Mouse (Mus musculus): ENCODE data around the gene Auts2.

Gene Auts2

DNA sequence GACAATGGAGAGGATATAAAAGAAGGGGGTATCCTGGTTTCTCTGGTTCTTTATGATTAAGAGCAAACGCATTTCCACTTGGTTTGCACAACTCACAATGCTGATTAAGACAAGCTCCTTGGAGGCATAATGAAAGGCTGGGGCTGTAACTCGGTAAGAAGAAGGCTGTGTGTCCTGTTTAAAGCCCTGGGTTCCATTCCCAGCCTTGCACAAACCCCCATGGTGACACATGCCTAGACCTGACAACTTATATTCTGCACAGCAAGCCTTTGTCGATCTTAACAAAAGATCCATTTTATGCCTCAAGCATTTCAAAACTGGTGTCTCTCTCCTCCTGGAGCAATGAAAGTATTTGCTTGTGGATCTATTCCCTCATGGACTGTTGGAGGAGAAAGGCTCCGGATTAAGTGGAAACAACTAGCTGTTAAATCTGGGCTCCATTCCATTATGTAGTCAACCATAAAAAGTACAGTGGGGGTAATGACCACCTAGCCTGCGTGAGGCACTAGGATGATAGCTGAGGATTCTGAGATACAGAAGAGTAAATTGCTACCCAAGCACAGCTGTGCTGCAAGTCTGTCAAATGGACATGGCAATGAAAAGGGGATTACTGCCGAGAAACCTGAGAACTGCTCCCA is 218.8 kb downstream of the Auts2 start:
- no peak for DNase-seq (ENCODE audit: low read depth, low spot score)

DNA sequence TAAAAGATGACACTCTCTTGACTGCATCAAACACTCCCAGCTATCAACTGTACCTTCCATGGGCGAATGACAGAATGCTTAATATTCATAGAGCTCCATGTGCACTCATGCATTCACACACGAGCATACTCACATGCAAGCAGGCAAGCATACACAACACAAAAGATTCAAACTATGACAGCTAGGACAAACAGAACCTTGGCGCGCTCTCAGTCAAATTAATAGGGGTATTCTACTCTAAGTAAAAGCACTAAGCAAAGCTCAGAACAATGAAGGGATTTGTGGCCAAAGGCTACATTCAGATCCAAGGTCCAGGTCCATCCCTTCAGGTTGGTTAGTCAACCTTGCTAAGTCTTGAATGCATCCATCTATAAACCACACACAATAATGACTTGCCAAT is 219.5 kb downstream of the Auts2 start:
- DNase-seq (ENCODE audit: low read depth, low spot score), result no peak

DNA sequence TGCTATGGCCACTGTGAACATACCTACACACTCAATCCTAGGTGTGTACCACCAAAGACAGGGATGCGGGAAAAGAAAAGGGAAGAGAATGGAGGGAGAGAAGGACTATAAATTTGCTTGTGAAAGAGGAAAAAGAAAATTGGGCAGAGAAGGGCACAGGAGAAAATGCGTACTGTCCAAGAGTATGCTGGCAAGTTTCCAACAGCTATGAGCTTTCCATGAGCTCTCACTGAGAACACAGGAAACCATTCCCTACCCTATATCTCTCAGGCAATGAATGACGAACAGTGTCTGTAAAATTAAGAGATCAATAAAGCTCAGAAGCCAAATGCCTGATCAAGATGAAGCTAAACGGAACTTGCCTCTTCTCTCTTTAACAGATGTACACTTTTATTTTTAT is 220.2 kb downstream of the Auts2 start:
- DNase-seq (ENCODE audit: low read depth, low spot score), result no peak

DNA sequence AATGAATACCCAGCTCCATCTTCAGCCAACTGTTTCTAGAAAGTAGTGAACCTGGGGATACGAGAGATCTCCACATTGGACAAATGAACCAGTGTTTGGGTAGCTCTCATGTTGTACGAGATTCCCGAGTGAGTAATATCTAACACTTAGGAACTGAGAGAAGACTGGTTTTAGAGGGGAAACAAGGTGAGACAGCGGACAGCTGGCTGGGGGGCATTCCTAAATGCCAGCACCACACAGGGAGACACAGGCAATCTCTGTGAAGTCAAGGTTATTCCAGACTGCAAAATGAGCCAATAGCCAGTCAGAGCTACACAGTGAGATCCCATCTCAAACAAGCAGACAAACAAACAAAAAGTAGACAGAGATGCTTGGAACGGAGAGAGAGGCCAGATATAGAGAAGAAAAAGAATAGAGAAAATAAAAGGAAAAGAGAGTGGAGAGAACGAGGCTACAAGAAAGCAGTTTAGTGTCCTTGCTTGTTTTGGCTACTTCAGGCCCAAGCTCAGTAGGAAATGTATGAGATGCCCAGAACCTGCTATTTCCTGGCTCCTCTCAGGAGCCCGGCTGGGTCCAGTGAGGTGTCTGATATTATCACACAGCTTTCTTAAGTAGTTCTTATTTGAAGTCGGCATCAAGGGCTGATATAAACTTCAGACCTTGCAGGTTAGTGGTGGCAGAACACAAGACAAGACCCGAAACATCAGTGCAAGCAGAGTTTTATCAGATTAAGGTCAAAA is 224.9 kb downstream of the Auts2 start:
- no peak for DNase-seq (ENCODE audit: low read depth, low spot score)

DNA sequence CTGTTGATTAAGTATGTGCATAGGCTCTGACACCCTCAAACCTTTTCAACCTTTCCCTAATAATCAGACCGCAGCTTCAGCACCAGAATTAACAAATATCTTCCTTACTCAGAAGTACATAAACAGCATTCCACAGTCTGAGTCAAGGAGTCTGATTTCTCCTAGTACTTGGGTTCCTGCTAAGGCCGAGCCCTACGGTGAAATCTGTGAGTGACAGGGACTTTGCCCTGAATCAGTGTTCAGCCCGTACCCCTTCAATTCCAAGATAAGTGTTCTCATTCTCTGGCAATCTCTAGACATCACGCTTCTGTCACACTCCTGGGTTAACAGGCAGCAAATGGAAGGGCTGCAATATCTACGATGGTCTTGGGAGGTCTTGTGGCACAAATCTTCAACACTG is 226.2 kb downstream of the Auts2 start:
- no peak for DNase-seq (ENCODE audit: low read depth, low spot score)

DNA sequence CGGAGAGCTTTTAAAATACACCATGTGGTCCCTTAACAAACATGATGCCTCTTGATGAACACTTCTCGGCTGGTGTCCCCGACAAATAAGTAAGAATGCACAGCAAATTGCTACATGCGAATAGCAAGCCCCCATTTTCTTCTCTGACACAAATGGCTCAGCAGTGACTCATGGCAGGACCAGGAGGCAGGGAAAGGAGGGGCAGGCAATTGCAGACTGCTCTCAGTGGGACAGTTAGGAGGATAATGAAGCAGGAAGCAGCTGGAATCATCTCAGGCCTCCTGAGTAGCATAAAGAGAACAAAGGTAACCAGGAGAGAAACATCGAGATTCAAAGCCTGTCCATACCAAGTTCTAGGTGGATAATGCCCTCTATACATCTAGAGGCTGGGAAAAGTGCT is 228.8 kb downstream of the Auts2 start:
- no peak for DNase-seq (ENCODE audit: low read depth, low spot score)

DNA sequence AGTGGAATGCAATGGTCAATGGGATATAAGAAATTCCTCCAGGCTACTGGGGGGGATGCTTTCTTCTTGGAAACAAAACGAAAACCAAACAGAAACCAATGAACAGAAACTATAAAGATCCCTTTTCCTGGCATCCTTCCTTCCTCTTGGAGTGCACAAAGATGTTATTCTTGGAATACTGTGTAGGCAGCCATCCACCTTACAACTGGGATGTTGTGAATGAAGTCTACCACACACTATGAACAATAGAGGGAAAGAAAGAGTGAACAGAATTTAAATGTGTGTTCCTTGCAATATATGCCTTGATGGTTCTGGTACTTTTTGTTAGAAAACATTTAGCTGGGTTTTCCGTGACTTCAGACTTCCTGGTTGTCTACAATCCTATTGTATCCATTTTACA is 236.1 kb downstream of the Auts2 start:
- no peak for DNase-seq (ENCODE audit: low read depth, low spot score)

DNA sequence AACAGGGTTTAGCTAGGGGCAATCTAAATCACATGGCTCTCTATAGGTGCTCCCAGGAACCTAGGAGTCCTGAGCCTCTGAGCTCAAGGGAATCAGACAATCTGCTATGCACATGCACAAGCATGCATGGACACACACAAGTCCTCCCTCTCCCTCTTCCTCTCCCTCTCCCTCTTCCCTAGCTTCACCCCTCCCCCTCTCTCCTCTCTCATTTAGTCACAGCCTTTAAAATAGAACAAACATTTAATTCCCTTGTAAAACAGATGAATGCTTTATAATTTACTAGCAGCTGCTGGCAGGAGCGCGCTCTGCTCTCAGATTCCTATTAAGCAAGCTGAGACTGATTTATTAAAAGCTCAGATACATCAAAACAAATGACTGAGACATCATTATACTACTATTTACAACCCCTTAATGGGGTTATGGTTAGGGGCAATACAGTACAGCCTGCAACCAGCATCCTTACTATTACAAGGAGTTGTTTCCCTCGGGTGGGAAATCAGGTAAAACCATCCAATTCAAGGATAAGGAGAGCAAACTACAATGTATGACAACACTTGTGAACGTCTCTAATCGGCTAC is 237.7 kb downstream of the Auts2 start:
- DNase-seq (ENCODE audit: low read depth, low spot score), result no peak

DNA sequence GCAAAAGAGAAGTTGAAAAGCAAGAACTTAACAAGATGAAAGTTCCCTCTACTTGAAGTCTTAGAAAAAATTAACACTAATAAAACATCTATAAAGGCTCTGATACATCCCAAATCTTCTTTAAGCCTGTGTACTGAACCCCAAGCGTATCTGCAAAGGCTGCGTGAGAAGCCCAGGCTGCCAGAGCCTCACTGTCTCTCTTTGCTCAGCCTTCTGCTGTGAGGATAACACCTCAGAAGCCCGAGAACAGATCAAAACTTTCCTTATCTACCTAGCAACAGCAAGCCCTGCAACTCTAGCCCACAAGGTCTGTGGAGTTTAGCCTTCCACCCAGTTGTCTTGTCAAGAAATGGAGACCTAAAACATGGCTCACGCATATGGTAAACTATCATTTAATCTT is 240.4 kb downstream of the Auts2 start:
- no peak for DNase-seq (ENCODE audit: low read depth, low spot score)

DNA sequence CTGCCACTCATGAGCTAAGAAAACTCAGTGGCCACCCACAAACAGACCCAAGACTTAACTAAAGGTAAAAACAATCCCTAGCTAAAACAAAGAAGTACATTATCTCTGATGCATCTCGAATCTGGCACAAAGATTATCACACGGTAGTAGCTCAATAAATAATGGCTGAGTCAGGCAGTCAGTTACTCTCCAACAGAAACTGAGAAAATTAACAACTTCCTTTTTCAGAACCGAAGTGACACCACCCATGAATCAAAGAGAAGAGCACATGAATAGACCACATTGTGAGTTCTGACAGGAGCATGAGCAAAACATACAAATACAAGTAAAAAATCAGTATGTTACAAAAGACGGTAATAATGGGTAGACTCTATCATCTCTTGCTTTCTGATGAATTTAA is 242.3 kb downstream of the Auts2 start:
- no peak for DNase-seq (ENCODE audit: low read depth, low spot score)

DNA sequence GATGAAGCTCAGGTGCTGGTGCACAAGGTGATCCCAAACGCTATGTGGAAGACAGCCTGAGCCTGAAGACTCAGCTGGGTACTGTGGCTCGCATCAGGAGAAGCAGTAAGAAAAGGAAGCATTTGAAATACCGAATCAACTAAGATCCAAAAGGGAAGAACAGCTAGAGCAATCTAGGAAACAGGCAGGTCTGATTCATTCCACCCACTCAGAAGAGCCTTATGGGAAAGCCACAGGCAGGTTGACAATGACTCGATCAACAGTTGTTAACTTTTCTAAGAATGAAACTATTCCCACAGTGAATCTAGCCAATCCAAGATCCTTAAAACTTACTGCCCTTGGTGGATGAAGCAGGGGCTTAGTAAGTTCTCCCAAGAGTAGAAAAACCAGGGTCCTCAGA is 243.4 kb downstream of the Auts2 start:
- DNase-seq (ENCODE audit: low read depth, low spot score), result no peak

DNA sequence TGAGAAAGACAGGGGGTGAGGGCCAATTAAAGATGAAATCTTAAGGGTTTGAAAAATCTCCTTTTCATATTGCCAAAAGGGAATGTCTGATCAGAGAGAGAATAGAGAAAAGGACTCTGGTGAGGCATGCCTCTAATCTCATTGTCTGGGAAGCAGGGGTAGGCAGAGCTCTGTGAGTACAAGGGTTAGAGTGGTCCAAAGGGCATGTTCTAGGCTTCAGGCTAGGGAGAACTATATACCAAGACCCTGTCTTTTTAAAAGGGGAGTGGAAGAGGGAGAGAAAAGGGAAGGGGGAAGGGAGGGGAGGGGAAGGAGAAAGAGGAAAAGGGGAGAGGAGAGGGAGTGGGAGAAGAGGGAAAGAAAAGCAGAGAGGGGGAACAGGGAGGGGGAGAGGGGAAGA is 244.1 kb downstream of the Auts2 start:
- no peak for DNase-seq (ENCODE audit: low read depth, low spot score)

DNA sequence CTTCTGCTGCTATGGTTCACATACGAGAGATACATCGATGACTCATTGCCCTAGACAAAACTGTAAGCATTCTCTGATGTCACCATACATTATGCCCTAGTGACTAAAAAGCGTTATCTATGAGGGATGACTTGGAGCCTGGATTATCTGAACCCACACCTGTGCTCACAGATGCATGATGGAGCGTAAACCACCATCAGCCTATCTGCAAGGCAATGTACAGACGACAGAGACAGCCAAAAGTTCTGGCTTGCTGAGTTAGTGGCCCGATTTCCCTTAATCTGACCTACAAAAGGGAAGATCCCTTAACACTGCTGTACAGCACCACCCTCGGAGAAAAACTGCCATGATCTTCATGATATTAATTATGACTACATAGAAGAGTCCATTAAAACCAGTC is 245.8 kb downstream of the Auts2 start:
- no peak for DNase-seq (ENCODE audit: low read depth, low spot score)

DNA sequence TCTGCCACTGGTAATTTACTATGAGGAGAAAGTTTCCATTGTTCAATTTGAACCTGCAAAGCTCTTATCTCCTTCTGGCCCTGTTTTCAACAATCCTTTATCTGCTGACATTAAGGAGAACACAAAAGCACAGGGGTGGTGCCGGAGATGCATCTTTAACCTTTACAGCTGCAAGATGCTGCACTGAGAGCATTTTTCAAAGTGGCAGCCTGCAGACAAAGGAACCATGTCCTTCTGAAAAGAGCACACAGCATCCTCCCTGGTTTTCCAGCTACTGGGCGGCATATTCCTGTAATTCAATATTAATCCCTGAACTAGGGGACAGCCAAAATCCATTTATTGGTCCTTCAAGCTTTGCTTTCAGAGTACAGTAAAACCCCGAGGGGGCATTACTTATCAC is 248.7 kb downstream of the Auts2 start:
- no peak for DNase-seq (ENCODE audit: low read depth, low spot score)

DNA sequence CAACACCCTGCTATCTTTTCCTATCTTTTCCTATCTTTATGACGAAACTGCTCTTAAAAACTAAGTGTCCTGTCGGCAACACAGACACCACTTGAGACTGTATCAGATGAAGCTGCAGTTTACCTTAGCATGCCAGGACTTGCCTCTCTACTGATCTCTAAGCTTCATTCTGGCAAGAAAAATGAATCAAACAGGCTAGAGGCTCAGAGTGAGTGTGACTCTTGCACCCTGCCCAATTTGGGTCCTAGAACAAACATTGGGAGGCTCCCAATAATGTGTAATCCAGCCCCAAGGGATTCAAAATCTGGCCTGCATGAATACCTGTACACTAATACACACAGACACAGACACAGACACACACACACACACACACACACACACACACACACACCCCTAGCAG is 250.2 kb downstream of the Auts2 start:
- no peak for DNase-seq (ENCODE audit: low read depth, low spot score)

DNA sequence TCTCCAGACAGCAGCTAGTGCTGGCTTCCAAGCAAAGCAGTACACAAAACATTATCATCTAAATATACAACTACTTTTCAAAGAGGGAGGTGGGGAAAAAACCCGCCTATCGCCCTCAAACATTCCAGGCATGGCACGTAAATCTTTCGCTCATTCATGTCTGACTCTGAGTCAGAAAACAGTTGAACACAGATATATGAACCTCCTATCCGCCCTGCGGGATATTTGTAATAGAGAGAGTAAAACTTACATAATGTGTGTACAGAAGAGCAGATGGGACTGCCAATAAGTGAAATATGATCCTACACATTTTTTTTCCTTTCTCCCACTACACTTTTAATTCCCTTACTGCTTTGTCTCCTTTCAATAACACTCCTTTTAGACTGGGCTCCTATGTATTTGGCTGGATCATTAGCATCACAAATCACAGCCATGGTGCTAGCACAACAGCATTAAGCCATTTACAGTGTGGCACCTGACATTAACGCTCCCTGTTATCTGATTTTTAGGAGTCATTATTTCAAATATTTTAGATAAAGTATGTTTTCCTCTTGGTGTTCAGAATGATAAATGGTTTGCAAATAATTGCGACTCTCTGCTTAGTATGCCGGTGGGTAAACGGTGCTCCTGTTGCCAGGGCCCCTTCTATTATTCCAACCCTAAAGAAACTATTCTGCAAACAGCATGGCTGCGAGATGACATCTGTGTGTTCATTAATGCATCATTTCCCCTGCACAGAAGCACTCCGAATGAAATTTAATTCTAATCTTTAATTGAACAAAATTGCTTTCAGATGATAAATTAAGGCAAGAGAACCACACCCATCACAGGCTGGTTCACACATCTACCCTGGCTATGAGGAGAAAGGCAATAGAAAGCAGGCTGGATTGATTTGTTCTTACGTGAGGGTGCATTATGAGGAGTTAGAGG is 252.3 kb downstream of the Auts2 start:
- no peak for DNase-seq (ENCODE audit: low read depth, low spot score)

DNA sequence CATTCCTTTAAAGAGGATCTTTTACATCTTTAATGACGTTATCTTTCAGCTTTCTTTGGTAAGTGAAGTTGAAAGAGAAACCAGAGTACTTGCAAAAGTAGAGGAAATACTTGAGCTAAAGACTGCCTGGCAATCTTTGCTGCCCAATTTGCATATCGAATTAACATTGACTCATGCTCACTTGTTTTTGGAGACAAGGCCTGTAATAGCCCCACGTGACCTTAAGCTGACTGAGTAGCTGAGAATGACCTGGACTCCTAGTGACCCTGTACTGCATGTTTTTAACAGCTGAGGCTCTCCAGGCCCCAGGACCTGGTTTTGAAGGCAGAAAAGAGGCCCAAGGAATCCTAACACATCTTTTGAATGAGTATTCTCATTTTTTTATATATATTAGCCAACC is 259.4 kb downstream of the Auts2 start:
- no peak for DNase-seq (ENCODE audit: low read depth, low spot score)

DNA sequence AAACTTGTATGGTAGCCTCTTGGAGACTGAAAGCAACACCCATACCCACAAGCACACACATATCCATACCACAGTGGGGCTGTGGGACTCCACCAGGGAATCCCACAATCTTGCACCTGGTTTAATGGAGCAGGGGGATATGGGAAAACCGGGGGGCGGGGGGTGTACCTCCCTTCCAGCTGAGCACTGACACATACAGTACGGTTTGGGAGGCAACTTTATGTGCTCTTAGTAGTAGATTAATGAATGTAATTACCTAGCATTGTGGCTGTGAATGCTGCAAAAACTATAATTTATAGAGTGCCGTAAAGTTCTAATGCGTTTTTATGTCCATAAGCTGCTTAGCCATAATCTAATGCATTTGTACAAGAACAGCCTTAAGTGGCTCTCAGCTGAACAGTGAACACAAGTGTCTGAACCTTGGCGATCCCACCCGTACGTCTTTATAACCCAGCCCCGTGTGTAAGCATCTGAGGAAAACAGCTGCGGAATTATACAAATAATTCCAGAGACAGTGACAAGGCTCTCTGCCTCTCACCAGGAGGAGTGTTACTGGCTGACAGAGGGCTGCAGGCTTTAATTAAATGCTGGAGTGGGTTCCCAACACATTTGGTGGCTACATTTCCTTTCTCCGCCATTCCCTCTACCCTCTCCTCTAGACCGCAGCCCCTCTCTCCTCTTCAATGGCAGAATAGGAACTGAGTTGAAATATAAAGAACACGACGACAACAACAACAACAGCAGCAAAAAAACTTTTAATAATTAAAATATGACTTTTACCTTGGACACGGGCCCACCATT is 268.8 kb downstream of the Auts2 start:
- DNase-seq (ENCODE audit: low read depth, low spot score), result no peak

DNA sequence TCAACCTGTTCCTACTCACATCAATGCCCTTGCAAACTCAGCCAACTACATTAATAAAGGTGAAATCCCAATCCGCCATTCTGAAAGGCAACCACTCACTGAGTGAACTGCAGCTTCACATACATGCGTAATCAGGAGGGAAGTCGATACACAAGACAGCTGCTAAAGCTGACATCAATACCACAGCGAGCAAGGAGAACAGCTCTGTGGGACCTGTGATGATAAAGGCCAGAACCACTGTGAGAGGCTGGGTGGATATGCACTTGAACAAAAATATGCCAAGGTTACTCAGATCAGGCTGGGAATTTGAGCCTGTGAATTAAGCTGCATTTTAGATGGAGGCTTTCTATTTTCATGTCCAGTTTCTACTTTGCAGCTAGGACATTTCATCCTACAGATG is 271.0 kb downstream of the Auts2 start:
- DNase-seq (ENCODE audit: low read depth, low spot score), result no peak

DNA sequence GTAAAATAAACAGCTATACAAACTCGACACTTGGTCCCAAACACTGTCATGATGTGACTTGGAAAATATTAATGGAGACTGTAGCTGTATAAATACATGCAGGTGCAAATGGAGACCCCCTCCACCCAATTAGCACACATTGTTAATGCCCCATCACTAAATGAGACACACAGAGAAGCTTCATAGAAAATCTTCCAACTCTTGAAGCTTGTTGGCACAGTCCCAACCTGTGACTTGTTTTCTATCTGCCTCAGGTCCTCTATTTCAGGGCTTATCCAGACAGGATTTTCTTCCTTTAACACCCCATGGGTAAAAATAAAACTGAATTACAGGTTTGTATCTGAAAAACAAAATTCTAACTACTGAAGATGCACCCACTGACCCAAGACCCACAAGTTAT is 272.2 kb downstream of the Auts2 start:
- no peak for DNase-seq (ENCODE audit: low read depth, low spot score)

DNA sequence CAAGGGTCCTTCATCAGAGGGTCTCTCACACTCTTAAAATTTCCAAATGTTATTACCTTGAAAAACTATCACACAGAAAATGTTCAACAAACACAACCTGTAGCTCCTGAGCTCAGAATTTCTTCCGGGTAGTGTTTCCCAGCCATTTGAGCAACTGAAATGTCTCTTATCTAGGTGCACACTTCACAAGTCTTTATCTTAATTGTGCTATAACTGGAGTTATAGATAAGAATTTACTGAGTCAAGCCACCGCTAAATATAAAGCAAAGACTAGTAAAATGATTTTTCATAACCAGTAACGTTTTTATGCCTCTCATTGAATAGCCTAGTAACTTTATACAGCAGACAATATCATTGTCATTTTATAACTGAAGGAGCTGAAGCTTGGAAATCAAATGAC is 273.1 kb downstream of the Auts2 start:
- DNase-seq (ENCODE audit: low read depth, low spot score), result no peak

Data from c-Kit-negative CD71-positive TER-119-positive erythroid progenitor cells, embryonic 14.5 days (primary cell).